Mouse (Mus musculus): ENCODE measurements at regions not wholly inside any gene's neighbourhood (a gene's known extent, or its start where the extent isn't known, plus 50 kb on each side); places are given as distances from the start of the nearest gene placed in this dataset.

DNA sequence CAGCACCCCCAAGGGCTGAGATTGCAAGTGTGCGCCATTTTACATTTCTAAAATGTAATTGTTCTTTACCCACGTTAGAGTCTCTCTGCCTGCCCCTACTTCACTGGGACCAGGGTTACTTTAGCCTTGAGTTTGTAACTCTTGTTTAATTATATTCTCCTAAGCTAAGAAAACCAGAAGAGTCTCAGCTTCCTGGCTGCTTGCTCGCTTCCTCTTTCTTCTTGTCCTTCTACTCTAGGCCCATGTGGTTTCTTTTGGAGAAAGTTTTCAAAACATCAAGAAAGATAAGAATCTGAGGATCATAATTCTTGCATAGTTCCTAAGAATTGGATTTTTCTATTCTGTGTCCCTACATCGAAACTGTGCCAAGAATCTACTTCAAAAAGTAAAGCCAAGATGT lies 228.6 kb downstream of the Tmsb4x start:
- Histone ChIP-seq H3K27ac (ENCODE audit: low read length) (peak overlapping the region; percentile 10; the same call in 1 of the 2 replicates), H3K9ac (replicated peaks; ENCODE audit: low read depth, low read length) (no peak overlapping the region), H3K27me3 (ENCODE audit: control insufficient read depth, insufficient read depth, low read length) (no peaks in the 10 kb centered on the region), H3K9me3 (ENCODE audit: control insufficient read depth, low read depth, low read length) (no peaks in the 10 kb centered on the region), H3K36me3 (ENCODE audit: control insufficient read depth, insufficient read depth, low read length) (no peaks in the 10 kb centered on the region), H3K4me1 (ENCODE audit: control insufficient read depth, insufficient read depth, low read length) (no peaks in the 10 kb centered on the region), H3K4me2 (replicated peaks; ENCODE audit: low read depth, low read length) (no peak overlapping the region), H3K4me3 (ENCODE audit: low read depth, low read length) (no peak overlapping the region)
- 66% methylated on average over 4 of the region's 4 CpGs for WGBS
- ATAC-seq (ENCODE audit: insufficient number of reproducible peaks, insufficient read depth, low FRiP score, low read depth) = no peak

DNA sequence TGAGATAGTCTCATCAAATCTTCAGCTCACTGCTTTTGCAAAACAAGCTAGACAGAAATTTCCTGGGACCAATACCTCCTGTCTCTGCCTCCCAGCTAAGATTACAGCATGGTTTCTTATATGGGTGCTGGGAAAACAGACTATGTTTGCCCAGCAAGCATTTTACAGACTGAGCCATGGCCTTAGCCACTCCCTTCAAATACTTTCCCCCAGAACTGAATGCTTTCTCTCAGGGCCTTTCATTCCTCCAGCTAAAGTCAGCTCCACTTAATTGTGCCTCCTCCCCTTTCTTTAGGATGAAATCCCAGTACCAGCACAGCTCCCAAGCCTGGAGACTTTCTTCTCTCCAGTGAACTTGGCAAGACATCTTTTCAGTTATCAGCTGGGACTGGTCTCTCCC lies 232.1 kb downstream of the Tmsb4x start:
- H3K9me3 ChIP-seq (ENCODE audit: control insufficient read depth, low read depth, low read length) = no peaks in the 10 kb centered on the region
- no peak overlapping the region for H3K4me3 ChIP-seq (ENCODE audit: low read depth, low read length)
- ATAC-seq (ENCODE audit: insufficient number of reproducible peaks, insufficient read depth, low FRiP score, low read depth) = no peak
- H3K9ac ChIP-seq (replicated peaks; ENCODE audit: low read depth, low read length) = no peak overlapping the region
- H3K36me3 ChIP-seq (ENCODE audit: control insufficient read depth, insufficient read depth, low read length) = no peaks in the 10 kb centered on the region
- no peaks in the 10 kb centered on the region for H3K27me3 ChIP-seq (ENCODE audit: control insufficient read depth, insufficient read depth, low read length)
- H3K27ac ChIP-seq (ENCODE audit: low read length) = no peak overlapping the region
- no peak overlapping the region for H3K4me2 ChIP-seq (replicated peaks; ENCODE audit: low read depth, low read length)
- H3K4me1 ChIP-seq (ENCODE audit: control insufficient read depth, insufficient read depth, low read length) = no peaks in the 10 kb centered on the region

DNA sequence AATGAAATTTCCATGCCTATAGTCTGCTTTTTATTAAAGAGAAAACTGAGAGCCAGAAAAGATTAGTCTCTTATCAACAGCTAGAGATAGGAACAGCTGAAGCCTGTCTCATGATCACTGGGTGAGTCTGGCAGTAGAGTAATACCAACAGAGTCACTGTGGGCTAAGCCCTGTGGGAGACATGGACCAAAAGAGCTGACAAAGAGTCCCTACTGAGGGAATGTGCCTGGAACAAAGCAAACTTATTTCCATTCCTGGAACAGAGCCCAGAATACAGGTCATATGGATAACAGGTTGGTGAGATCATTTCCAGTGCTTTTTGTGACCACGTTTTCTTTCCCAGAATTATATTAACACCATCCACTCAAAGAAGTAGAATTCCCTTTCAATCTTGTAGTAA lies 237.4 kb downstream of the Tmsb4x start:
- no peak for ATAC-seq (ENCODE audit: insufficient number of reproducible peaks, insufficient read depth, low FRiP score, low read depth)
- Histone ChIP-seq H3K4me2 (replicated peaks; ENCODE audit: low read depth, low read length) (no peak overlapping the region), H3K27ac (ENCODE audit: low read length) (0 out of 2 replicates have a peak overlapping the region, but pooled peaks have one; percentile 7), H3K4me3 (ENCODE audit: low read depth, low read length) (no peak overlapping the region), H3K9ac (replicated peaks; ENCODE audit: low read depth, low read length) (no peak overlapping the region), H3K27me3 (ENCODE audit: control insufficient read depth, insufficient read depth, low read length) (no peaks in the 10 kb centered on the region), H3K9me3 (ENCODE audit: control insufficient read depth, low read depth, low read length) (no peaks in the 10 kb centered on the region), H3K36me3 (ENCODE audit: control insufficient read depth, insufficient read depth, low read length) (no peaks in the 10 kb centered on the region), H3K4me1 (ENCODE audit: control insufficient read depth, insufficient read depth, low read length) (no peaks in the 10 kb centered on the region)
- WGBS = 24% methylated on average over 1 of the region's 1 CpGs

DNA sequence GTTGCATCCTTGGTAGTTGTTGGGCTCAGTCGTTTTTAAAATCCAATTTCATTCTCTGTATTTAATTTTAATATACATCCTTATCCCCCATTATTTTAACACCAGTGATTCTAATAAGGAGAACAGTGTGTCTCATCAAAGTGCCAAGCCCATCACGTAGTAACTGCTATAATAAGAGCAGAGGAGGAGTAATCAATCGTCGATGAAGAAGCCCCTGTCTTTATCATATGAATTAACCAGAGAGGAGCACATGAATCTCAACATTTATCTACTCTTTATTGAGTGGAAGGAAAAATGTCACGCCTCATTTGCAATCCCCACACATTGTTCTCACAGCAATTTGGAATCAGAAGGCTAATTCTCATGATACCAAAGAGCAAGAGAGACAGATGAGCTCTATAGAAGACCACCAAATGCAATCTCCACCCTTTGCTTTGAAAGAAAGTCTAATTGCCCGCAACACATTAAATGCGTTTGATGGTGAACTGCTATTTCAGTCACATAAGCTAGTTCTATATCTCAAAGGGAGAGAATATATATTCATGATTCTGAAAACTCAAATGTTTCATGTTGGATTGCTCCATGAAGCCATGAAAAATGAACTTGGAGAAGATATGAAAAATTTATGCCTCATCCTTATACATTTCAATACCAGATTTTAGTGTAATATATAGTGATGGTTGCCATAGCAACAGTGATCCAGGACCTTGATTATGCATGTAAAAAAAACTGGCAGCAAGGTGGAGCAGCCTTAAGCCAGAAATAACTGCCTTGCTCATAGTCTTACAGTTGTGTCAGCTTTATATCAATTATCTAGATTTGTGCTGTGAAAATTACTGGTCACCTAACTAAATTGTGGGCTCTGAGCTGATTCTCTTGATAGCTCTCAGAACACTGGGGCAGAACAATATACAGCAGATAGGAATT lies 244.2 kb downstream of the Tmsb4x start:
- no peaks in the 10 kb centered on the region for H3K4me1 ChIP-seq (ENCODE audit: control insufficient read depth, insufficient read depth, low read length)
- H3K27ac ChIP-seq (ENCODE audit: low read length) = no peak overlapping the region
- ATAC-seq (ENCODE audit: insufficient number of reproducible peaks, insufficient read depth, low FRiP score, low read depth) = no peak
- H3K4me3 ChIP-seq (ENCODE audit: low read depth, low read length) = no peak overlapping the region
- H3K9me3 ChIP-seq (ENCODE audit: control insufficient read depth, low read depth, low read length) = no peaks in the 10 kb centered on the region
- H3K4me2 ChIP-seq (replicated peaks; ENCODE audit: low read depth, low read length) = no peak overlapping the region
- H3K36me3 ChIP-seq (ENCODE audit: control insufficient read depth, insufficient read depth, low read length) = no peaks in the 10 kb centered on the region
- WGBS = 79% methylated on average over 7 of the region's 7 CpGs
- H3K27me3 ChIP-seq (ENCODE audit: control insufficient read depth, insufficient read depth, low read length) = no peaks in the 10 kb centered on the region
- H3K9ac ChIP-seq (replicated peaks; ENCODE audit: low read depth, low read length) = no peak overlapping the region

DNA sequence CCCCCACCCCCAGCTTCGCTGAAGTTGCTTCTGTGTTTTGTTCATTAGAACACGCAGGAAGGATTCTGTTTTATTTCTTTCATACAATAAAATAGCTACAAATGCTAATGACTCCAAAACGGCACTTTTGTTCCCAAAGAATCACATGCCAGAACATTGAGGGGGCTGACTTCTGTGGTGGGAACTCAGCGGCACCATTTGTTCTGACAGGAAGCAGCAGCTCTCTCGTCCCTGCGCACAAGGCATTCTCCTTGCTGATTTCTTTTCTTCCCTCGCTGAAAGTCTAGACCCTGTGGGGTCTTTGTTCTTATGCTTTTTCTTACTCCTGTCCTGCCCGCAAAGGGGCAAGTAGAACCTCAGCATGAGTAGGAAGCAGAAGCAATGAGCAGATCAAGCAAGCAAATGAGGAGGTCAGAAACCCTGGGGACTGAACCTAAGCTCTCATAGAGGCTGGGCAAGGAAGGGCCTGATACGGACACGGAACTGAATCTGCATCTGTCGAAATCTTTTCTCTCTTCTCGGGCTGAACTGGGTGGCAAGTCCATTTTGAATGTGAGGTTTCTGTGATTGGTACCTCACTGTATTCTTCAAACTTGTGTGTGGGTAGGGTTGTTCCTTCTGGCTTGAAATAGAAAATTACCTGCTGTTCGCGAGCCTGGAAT lies 256.5 kb downstream of the Tmsb4x start:
- Histone ChIP-seq H3K36me3 (ENCODE audit: control insufficient read depth, insufficient read depth, low read length) (no peaks in the 10 kb centered on the region), H3K27ac (ENCODE audit: low read length) (no peak overlapping the region), H3K4me2 (replicated peaks; ENCODE audit: low read depth, low read length) (no peak overlapping the region), H3K9ac (replicated peaks; ENCODE audit: low read depth, low read length) (no peak overlapping the region), H3K9me3 (ENCODE audit: control insufficient read depth, low read depth, low read length) (no peaks in the 10 kb centered on the region), H3K27me3 (ENCODE audit: control insufficient read depth, insufficient read depth, low read length) (no peaks in the 10 kb centered on the region), H3K4me3 (ENCODE audit: low read depth, low read length) (no peak overlapping the region), H3K4me1 (ENCODE audit: control insufficient read depth, insufficient read depth, low read length) (no peaks in the 10 kb centered on the region)
- 65% methylated on average over 14 of the region's 14 CpGs for WGBS
- ATAC-seq (ENCODE audit: insufficient number of reproducible peaks, insufficient read depth, low FRiP score, low read depth) = no peak

DNA sequence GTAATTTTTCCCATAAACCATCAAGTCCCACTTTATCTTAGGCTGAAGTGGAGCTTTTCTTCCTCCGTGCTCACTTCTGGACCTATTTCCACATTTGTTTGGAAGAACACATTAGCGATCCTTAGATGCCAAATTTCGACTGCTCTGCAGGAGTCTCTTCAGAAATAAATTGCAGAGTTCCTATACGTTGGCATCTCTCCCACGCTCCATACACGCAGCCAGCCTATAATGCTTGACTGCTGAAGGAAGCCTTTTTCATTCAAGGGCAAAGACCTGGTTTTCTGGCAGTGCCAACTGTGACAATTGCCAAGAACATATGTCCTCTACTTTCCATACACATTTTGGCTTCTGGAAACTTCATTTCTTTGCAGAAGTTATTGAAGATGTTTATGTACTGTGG lies 258.1 kb downstream of the Tmsb4x start:
- Histone ChIP-seq H3K4me2 (replicated peaks; ENCODE audit: low read depth, low read length) (no peak overlapping the region), H3K4me1 (ENCODE audit: control insufficient read depth, insufficient read depth, low read length) (no peaks in the 10 kb centered on the region), H3K4me3 (ENCODE audit: low read depth, low read length) (no peak overlapping the region), H3K36me3 (ENCODE audit: control insufficient read depth, insufficient read depth, low read length) (no peaks in the 10 kb centered on the region), H3K27me3 (ENCODE audit: control insufficient read depth, insufficient read depth, low read length) (no peaks in the 10 kb centered on the region), H3K9ac (replicated peaks; ENCODE audit: low read depth, low read length) (no peak overlapping the region), H3K27ac (ENCODE audit: low read length) (no peak overlapping the region), H3K9me3 (ENCODE audit: control insufficient read depth, low read depth, low read length) (no peaks in the 10 kb centered on the region)
- no peak for ATAC-seq (ENCODE audit: insufficient number of reproducible peaks, insufficient read depth, low FRiP score, low read depth)
- 75% methylated on average over 6 of the region's 6 CpGs for WGBS

DNA sequence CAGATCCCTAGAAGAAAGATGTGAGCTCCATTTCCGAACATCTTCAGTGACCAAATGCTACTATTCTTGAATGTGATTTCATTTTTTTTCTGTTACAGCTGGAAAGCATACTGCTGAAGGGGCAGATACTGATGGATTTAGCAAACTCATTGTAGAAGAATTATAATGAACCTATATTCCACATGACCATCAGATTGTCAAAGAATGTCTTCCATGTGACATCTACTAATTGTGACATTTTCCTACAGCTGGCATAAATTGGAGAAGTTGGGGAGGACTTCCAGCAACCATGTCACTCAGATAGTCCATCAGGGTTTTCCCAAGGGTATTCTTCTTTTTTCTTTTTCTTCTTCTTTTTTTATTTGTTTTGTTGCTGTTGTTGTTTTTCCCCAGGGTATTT lies 263.2 kb downstream of the Tmsb4x start:
- Histone ChIP-seq H3K9me3 (ENCODE audit: control insufficient read depth, low read depth, low read length) (no peaks in the 10 kb centered on the region), H3K36me3 (ENCODE audit: control insufficient read depth, insufficient read depth, low read length) (no peaks in the 10 kb centered on the region), H3K27me3 (ENCODE audit: control insufficient read depth, insufficient read depth, low read length) (0 out of 2 replicates have a peak, but pooled peaks cover 3% of the 10 kb centered on the region), H3K27ac (ENCODE audit: low read length) (no peak overlapping the region), H3K4me1 (ENCODE audit: control insufficient read depth, insufficient read depth, low read length) (no peaks in the 10 kb centered on the region), H3K4me2 (replicated peaks; ENCODE audit: low read depth, low read length) (no peak overlapping the region), H3K4me3 (ENCODE audit: low read depth, low read length) (no peak overlapping the region), H3K9ac (replicated peaks; ENCODE audit: low read depth, low read length) (no peak overlapping the region)
- WGBS = 78% methylated on average over 1 of the region's 1 CpGs
- ATAC-seq (ENCODE audit: insufficient number of reproducible peaks, insufficient read depth, low FRiP score, low read depth) = no peak

DNA sequence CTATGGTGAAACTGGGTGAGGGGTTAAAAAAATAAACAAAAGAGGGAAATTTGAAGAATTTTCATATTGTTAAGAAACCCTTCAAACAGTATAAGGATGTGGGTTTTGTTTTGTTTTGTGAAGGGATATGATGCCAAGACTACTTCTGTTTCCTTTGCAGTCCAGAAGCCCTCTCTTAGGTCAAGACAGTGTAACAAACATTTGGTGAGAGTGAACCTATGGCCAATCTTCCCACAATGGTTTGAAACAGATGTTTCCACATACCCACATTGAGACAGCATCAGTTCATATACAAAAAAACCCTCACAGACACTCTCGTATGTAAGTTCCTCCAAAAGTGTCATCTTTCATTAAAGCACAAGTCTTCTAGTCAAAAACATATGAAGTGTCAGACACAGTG lies 263.6 kb downstream of the Tmsb4x start:
- WGBS = 55% methylated on average over 1 of the region's 1 CpGs
- H3K9me3 ChIP-seq (ENCODE audit: control insufficient read depth, low read depth, low read length) = no peaks in the 10 kb centered on the region

More for the DNA sequence above, 263.6 kb downstream of the Tmsb4x start:
- no peak overlapping the region for H3K9ac ChIP-seq (replicated peaks; ENCODE audit: low read depth, low read length)
- no peak overlapping the region for H3K4me2 ChIP-seq (replicated peaks; ENCODE audit: low read depth, low read length)
- ATAC-seq (ENCODE audit: insufficient number of reproducible peaks, insufficient read depth, low FRiP score, low read depth) = no peak
- H3K27ac ChIP-seq (ENCODE audit: low read length) = no peak overlapping the region
- H3K4me3 ChIP-seq (ENCODE audit: low read depth, low read length) = no peak overlapping the region
- no peaks in the 10 kb centered on the region for H3K36me3 ChIP-seq (ENCODE audit: control insufficient read depth, insufficient read depth, low read length)
- 0 out of 2 replicates have a peak, but pooled peaks cover 3% of the 10 kb centered on the region for H3K27me3 ChIP-seq (ENCODE audit: control insufficient read depth, insufficient read depth, low read length)
- no peaks in the 10 kb centered on the region for H3K4me1 ChIP-seq (ENCODE audit: control insufficient read depth, insufficient read depth, low read length)
